ENCODE assay signal across 22 mouse cellular contexts in the genomic region with DNA sequence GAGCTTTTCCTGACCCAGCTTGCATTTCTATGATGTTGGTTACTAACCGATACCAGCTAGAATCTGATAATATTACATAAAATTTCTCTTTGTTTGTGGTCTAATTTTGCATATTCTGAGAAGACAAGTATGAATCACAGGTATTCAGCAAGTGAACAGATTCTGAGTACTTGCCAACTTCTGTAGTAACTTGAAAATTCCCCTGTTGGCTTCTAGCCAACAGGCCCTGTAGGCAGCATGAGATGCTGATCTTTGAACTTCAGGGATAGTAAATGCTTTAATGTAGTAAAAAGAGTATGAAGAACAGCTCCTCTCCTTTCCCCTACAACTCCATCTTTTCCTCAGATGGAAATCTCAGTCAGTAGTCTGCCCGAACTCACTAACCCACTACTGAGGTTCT.
"Had no signal": no experiment of that assay in that cellular context is flagged by ENCODE, and none has a peak within 500 bp of the region (broad histone marks: within the 10 kb centered on the region; RNA-seq: fewer than 3 reads in every experiment).

No protein-coding gene starts in this region.

- H3K9me3 ChIP-seq: heart, embryonic 13.5 days; heart, embryonic 15.5 days; hindbrain, embryonic 13.5 days; hindbrain, embryonic 15.5 days; limb, embryonic 12.5 days; limb, embryonic 15.5 days; liver, embryonic 12.5 days had no signal

- H3K4me1 ChIP-seq: heart, embryonic 13.5 days; heart, embryonic 15.5 days; hindbrain, embryonic 15.5 days; liver, embryonic 12.5 days had no signal

- H3K4me2 ChIP-seq: heart, embryonic 11.5 days; heart, embryonic 13.5 days; heart, embryonic 15.5 days; hindbrain, embryonic 13.5 days; hindbrain, embryonic 15.5 days; limb, embryonic 12.5 days; limb, embryonic 15.5 days; liver, embryonic 12.5 days had no signal

- H3K27me3 ChIP-seq: heart, embryonic 13.5 days; heart, embryonic 15.5 days; hindbrain, embryonic 13.5 days; hindbrain, embryonic 15.5 days; limb, embryonic 12.5 days; limb, embryonic 15.5 days; liver, embryonic 12.5 days had no signal

- H3K27ac ChIP-seq: heart, adult 2 months; heart, embryonic 13.5 days; heart, embryonic 15.5 days; hindbrain, embryonic 13.5 days; hindbrain, embryonic 15.5 days; hindbrain, postnatal 0 days; limb, embryonic 12.5 days; limb, embryonic 15.5 days; liver, embryonic 12.5 days; liver, embryonic 14.5 days had no signal

- DNase-seq: gastrocnemius, postnatal 14 days; gastrocnemius, postnatal 36 days; heart, adult 11 months; heart, adult 2 months; heart, postnatal 14 days; heart, postnatal 36 days; kidney, adult 11 months; kidney, postnatal 10 days; layer of hippocampus, adult 9-11 months; layer of hippocampus, postnatal 36 days; left cerebral cortex, postnatal 4 days had no signal

- ATAC-seq: hindbrain, postnatal 0 days; intestine, embryonic 16.5 days; liver, embryonic 12.5 days had no signal

- H3K9ac ChIP-seq: heart, embryonic 13.5 days; heart, embryonic 15.5 days; hindbrain, embryonic 13.5 days; hindbrain, embryonic 15.5 days; limb, embryonic 12.5 days; limb, embryonic 15.5 days; liver, embryonic 12.5 days; liver, embryonic 14.5 days had no signal

- H3K4me3 ChIP-seq: heart, adult 2 months; heart, embryonic 13.5 days; heart, embryonic 15.5 days; hindbrain, embryonic 13.5 days; hindbrain, embryonic 15.5 days; limb, embryonic 12.5 days; limb, embryonic 15.5 days; liver, embryonic 12.5 days had no signal

- H3K36me3 ChIP-seq: heart, embryonic 13.5 days; heart, embryonic 15.5 days; hindbrain, embryonic 13.5 days; hindbrain, embryonic 15.5 days; limb, embryonic 12.5 days; limb, embryonic 15.5 days; liver, embryonic 12.5 days had no signal
